Mouse (Mus musculus) embryonic fibroblast, embryonic 13.5 days (primary cell): ENCODE results near the gene Rer1.

Source experiments
- CTCF ChIP-seq: IDR thresholded peaks from 2 replicates; pipeline ENCODE4 v1.5.1; 2011; ENCODE audit warnings: mild to moderate bottlenecking, control low read depth, low read length, moderate library complexity, borderline replicate concordance; ENCODE audit not compliant: insufficient read depth
- POLR2A ChIP-seq: IDR thresholded peaks from 2 replicates; pipeline ENCODE4 v1.6.1; 2011; ENCODE audit warnings: low read depth, mild to moderate bottlenecking, control low read depth, low read length, moderate library complexity

- TF ChIP-seq POLR2A, result no peak
- TF ChIP-seq CTCF, result no peak
These were observed 34.4 kb upstream of the Rer1 start for GRCm38 (mm10) chr4:155120583-155120982.
